Comparison of ENCODE assay signal across 22 mouse cellular contexts in the genomic region with DNA sequence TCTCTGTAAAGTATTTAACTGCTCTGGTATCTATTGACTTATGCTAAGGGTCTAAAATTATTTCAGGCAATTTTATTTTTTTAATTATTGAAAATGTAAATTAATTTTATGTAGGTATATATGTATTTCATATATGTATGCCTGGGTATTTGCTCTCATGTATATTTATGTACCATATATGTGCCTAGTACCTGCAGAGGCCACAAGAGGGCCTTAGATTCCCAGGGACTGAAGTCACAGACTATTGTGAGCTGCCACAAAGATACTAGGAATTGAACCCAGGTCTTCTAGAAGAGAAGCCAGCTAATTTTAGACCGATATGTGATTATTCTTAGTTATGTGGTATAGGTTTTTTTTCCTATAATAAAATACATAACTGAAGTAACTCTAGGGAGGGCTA.
DNase-seq lines count a peak whose midpoint lies in the region; TF ChIP-seq lines count a peak whose summit lies in the region.
"Had no signal": no experiment of that assay in that cellular context is flagged by ENCODE, and none has a peak within 500 bp of the region (broad histone marks: within the 10 kb centered on the region; RNA-seq: fewer than 3 reads in every experiment).

No protein-coding gene starts in this region.

- H3K27ac ChIP-seq in heart, adult 2 months: no peak overlapping the region
- H3K27ac ChIP-seq: embryonic facial prominence, embryonic 12.5 days; embryonic facial prominence, embryonic 15.5 days; gastrocnemius, adult 2 months; heart, embryonic 10.5 days; hindbrain, embryonic 10.5 days; hindbrain, embryonic 13.5 days; intestine, embryonic 15.5 days had no signal

- no peaks in the 10 kb centered on the region for H3K27me3 ChIP-seq in E14TG2a.4 (ENCODE audit: insufficient read depth, low read length)
- no peaks in the 10 kb centered on the region for H3K27me3 ChIP-seq in heart, adult 2 months (ENCODE audit: control insufficient read depth, insufficient read depth, low read length)
- H3K27me3 ChIP-seq: embryonic facial prominence, embryonic 12.5 days; embryonic facial prominence, embryonic 15.5 days; hindbrain, embryonic 13.5 days; intestine, embryonic 15.5 days had no signal

- no peaks in the 10 kb centered on the region for H3K9me3 ChIP-seq in E14TG2a.4 (ENCODE audit: low read length)
- H3K9me3 ChIP-seq: embryonic facial prominence, embryonic 12.5 days; embryonic facial prominence, embryonic 15.5 days; heart, embryonic 10.5 days; hindbrain, embryonic 10.5 days; hindbrain, embryonic 13.5 days; intestine, embryonic 15.5 days had no signal

- TF ChIP-seq EP300 in heart, adult 2 months (IDR thresholded peaks at IDR 0.05; ENCODE audit: insufficient read depth, low read depth, low read length): no peak

- no peak overlapping the region for H3K4me3 ChIP-seq in E14TG2a.4 (replicated peaks; ENCODE audit: low read length)
- no peak overlapping the region for H3K4me3 ChIP-seq in heart, adult 2 months
- H3K4me3 ChIP-seq: embryonic facial prominence, embryonic 12.5 days; embryonic facial prominence, embryonic 15.5 days; gastrocnemius, adult 2 months; heart, embryonic 10.5 days; hindbrain, embryonic 10.5 days; hindbrain, embryonic 13.5 days; intestine, embryonic 15.5 days had no signal

- H3K79me2 ChIP-seq in heart, adult 2 months (replicated peaks; ENCODE audit: control insufficient read depth, insufficient read depth, low read length): no peaks in the 10 kb centered on the region

- WGBS in heart, adult 2 months: 90% methylated on average over 1 of the region's 1 CpGs

- TF ChIP-seq POLR2A in heart, adult 2 months (IDR thresholded peaks at IDR 0.05; ENCODE audit: insufficient read depth, low read depth, low read length): no peak

- peak; percentile 8 for DNase-seq in heart, adult 11 months
- no peak for DNase-seq in heart, postnatal 36 days
- peak; percentile 56 for DNase-seq in R1 (ENCODE audit: low read depth, low spot score)
- DNase-seq in left cerebral cortex, postnatal 36 days (ENCODE audit: low spot score in 2 of 2): no peak
- DNase-seq in heart, adult 2 months: no peak
- DNase-seq: adrenal gland, adult 2 months; adrenal gland, postnatal 14 days; cerebellum, adult 11 months; cerebellum, adult 2 months; cerebellum, adult 9-11 months; cerebellum, postnatal 25 days; forebrain, postnatal 0 days; gastrocnemius, adult 2 months; gastrocnemius, postnatal 14 days; heart, adult 18-20 months had no signal

- TF ChIP-seq CTCF in E14TG2a.4 (conservative IDR thresholded peaks at IDR 0.05; ENCODE audit: low read length): peak; percentile 56
- TF ChIP-seq CTCF in heart, adult 2 months (IDR thresholded peaks at IDR 0.05): no peak

- intact Hi-C loops in heart, postnatal 36 days (cut with DNase I): no loop called here
- intact Hi-C loops in left cerebral cortex, postnatal 36 days (cut with DNase I): no loop called here
- intact Hi-C loops in heart, adult 2 months (cut with DNase I): no loop called here

- no peaks in the 10 kb centered on the region for H3K4me1 ChIP-seq in E14TG2a.4 (replicated peaks; ENCODE audit: low read depth, low read length)
- no peaks in the 10 kb centered on the region for H3K4me1 ChIP-seq in heart, adult 2 months (ENCODE audit: control insufficient read depth, insufficient read depth, low read length)
- H3K4me1 ChIP-seq: embryonic facial prominence, embryonic 12.5 days; embryonic facial prominence, embryonic 15.5 days; heart, embryonic 10.5 days; hindbrain, embryonic 10.5 days; hindbrain, embryonic 13.5 days; intestine, embryonic 15.5 days had no signal

- no peaks in the 10 kb centered on the region for H3K36me3 ChIP-seq in E14TG2a.4 (ENCODE audit: insufficient read depth, low read length)
- no peaks in the 10 kb centered on the region for H3K36me3 ChIP-seq in heart, adult 2 months (ENCODE audit: control insufficient read depth, insufficient read depth, low read length)
- H3K36me3 ChIP-seq: embryonic facial prominence, embryonic 12.5 days; embryonic facial prominence, embryonic 15.5 days; hindbrain, embryonic 10.5 days; hindbrain, embryonic 13.5 days; intestine, embryonic 15.5 days had no signal

- H3K9ac ChIP-seq in heart, adult 2 months (ENCODE audit: low read depth, low read length): no peak overlapping the region
- H3K9ac ChIP-seq: embryonic facial prominence, embryonic 12.5 days; embryonic facial prominence, embryonic 15.5 days; forebrain, postnatal 0 days; hindbrain, embryonic 13.5 days; intestine, embryonic 15.5 days had no signal

Comparison
In these comparisons a context has a peak if more than half of its experiments do, and no peak if none do; other contexts are left out.
1. DNase-seq: peak in heart, adult 11 months (single experiment) and R1 (single experiment); none in heart, postnatal 36 days (0 of 2), left cerebral cortex, postnatal 36 days (0 of 2) and heart, adult 2 months (0 of 2).